Mouse (Mus musculus) small intestine, adult 2 months (tissue): ENCODE results near the gene Prss58. TPM values are rescaled to one million over a fixed set of nuclear protein-coding genes. Genes with fewer than 3 reads are reported as not detected.

Experiments
- H3K27ac ChIP-seq: fragments of 200-500 bp; 2 replicates; pipeline ENCODE4 v1.5.1; 2012; ENCODE audit warnings: low read depth, low read length, control low read depth, inconsistent platforms; ENCODE audit not compliant: insufficient read depth
- H3K27me3 ChIP-seq: fragments of 200-500 bp; 2 replicates; pipeline ENCODE4 v1.6.1; 2012; ENCODE audit warnings: mild to moderate bottlenecking, moderate library complexity, low read length, inconsistent platforms; ENCODE audit not compliant: control insufficient read depth, insufficient read depth
- H3K36me3 ChIP-seq: fragments of 200-500 bp; 2 replicates; pipeline ENCODE4 v1.6.1; 2012; ENCODE audit warnings: mild to moderate bottlenecking, low read length, control low read depth, inconsistent platforms; ENCODE audit not compliant: control insufficient read depth, insufficient read depth
- H3K4me1 ChIP-seq: fragments of 200-500 bp; 2 replicates; pipeline ENCODE4 v1.6.1; 2012; ENCODE audit warnings: low read length, inconsistent platforms, mixed read lengths; ENCODE audit not compliant: control insufficient read depth, insufficient read depth, insufficient read length
- H3K4me3 ChIP-seq: fragments of 200-500 bp; 2 replicates; pipeline ENCODE4 v1.5.1; 2012; ENCODE audit warnings: low read depth, mild to moderate bottlenecking, control low read depth, inconsistent platforms, low read length, moderate library complexity
- CTCF ChIP-seq: fragments of 200-500 bp; IDR thresholded peaks from 2 replicates; pipeline ENCODE4 v1.5.1; 2012; ENCODE audit warnings: low read depth, mild to moderate bottlenecking, control low read depth, inconsistent platforms, low read length, moderate library complexity, mixed read lengths; ENCODE audit not compliant: insufficient replicate concordance, insufficient read length; ENCODE audit errors: extremely low read depth
- POLR2A ChIP-seq: fragments of 200-500 bp; IDR thresholded peaks from 2 replicates; pipeline ENCODE4 v1.6.1; 2012; ENCODE audit warnings: low read depth, mild to moderate bottlenecking, control low read depth, inconsistent platforms, low read length, moderate library complexity
- WGBS: fragments of 180-500 bp; shearing (Covaris S2); methylation state at CpG from one replicate; pipeline ENCODE4 v1.1.7; 2018; 5-methylcytosine and 5-hydroxymethylcytosine counted together
- polyA plus RNA-seq: library from polyadenylated mRNA; depleted of rRNA; stranded (reverse); fragments of >200 nt; gene quantifications from 2 replicates; pipeline ENCODE4 v1.2.3, GENCODE M21; 2012; rRNA removed

The Prss58 gene
- polyA plus RNA-seq, 1 experiment = not detected

- TF ChIP-seq CTCF = no peak
- no peak for TF ChIP-seq POLR2A
- Histone ChIP-seq H3K4me3 (no peak within 1 kb of the TSS), H3K27me3 (no peaks in the 10 kb centered on the region), H3K36me3 (no peaks in the 10 kb centered on the region), H3K27ac (no peak within 1 kb of the TSS), H3K4me1 (peaks cover 3% of the 10 kb centered on the region; the same call in 1 of the 2 replicates)
- 92% methylated on average over 3 of the region's 3 CpGs for whole genome bisulfite sequencing
These were observed 12.8 kb downstream of the Prss58 start, which contains the start of gene Moxd2 for GRCm38 (mm10) chr6:40887394-40887793. Moxd2 (minus strand) TSS chr6:40887494.

GRCm38 (mm10) chr6:40845283-40845682 is 54.9 kb downstream of the Prss58 start:
- TF ChIP-seq CTCF (no peak), POLR2A (no peak)
- no peaks in the 10 kb centered on the region for H3K4me1 ChIP-seq
- no peaks in the 10 kb centered on the region for H3K27me3 ChIP-seq
- no peak overlapping the region for H3K4me3 ChIP-seq
- H3K27ac ChIP-seq = no peak overlapping the region
- peaks cover 27% of the 10 kb centered on the region for H3K36me3 ChIP-seq

Other genes with a start within 250 kb of the Prss58 start
- gene Moxd2, start 12.9 kb downstream of the Prss58 start, polyA plus RNA-seq = not detected in 2 replicates
- gene 1700074P13Rik, start 40.2 kb upstream of the Prss58 start, polyA plus RNA-seq = not detected in 2 replicates
- 0.22 TPM in 1 of 2 replicates, not detected in the other for gene Gm4744, start 51.5 kb upstream of the Prss58 start, polyA plus RNA-seq
- 0.70 TPM in 1 of 2 replicates, not detected in the other for gene 1810009J06Rik, start 64.4 kb upstream of the Prss58 start, polyA plus RNA-seq
- not detected in 2 replicates for gene Gm2663, start 99.1 kb upstream of the Prss58 start, polyA plus RNA-seq
- 9.2 and 5,227 TPM in 2 replicates for gene 2210010C04Rik, start 135.1 kb upstream of the Prss58 start, polyA plus RNA-seq